Mouse (Mus musculus) mouse embryonic stem cell (cell line): ENCODE results near the gene Nr2f1.

Experiments
- in situ Hi-C, 2 experiments: fragments of 300-500 bp; cut with MboI; formaldehyde crosslinking; loops; 1 replicate in 1 of 2; 3 replicates in 1 of 2; pipeline ENCODE4 v1.14.3; 2019 to 2020; ENCODE audit warnings: low sequenced_read_pairs in 2 of 2, low pct_unique_long_range_greater_than_20kb in 1 of 2, mixed read lengths in 1 of 2; ENCODE audit not compliant: unreplicated experiment in 1 of 2

Gene Nr2f1

GRCm38 (mm10) chr13:78163087-78163958 lies 36.2 kb downstream of the Nr2f1 start:
- in situ Hi-C loops, result no loop called here

DNA sequence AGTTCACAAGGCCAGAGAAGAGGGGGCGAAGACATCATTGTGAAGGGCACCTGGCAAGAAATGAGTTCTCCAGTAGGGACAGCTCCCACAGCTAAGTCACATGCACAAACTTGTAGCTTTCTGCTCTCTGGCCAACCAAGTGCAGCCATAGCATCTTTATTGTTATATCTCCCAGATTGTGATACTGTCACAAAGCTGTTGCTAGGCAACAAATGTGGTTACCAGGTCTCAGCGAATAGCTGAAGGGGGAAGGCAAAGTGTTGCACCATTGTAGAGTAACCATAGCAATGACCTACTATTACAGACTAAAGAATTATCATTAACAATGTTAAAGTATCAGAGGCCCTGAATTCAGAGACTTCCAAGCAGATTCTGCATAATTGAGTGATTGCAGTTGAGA lies 37.4 kb downstream of the Nr2f1 start:
- in situ Hi-C loops, result no loop called here

DNA sequence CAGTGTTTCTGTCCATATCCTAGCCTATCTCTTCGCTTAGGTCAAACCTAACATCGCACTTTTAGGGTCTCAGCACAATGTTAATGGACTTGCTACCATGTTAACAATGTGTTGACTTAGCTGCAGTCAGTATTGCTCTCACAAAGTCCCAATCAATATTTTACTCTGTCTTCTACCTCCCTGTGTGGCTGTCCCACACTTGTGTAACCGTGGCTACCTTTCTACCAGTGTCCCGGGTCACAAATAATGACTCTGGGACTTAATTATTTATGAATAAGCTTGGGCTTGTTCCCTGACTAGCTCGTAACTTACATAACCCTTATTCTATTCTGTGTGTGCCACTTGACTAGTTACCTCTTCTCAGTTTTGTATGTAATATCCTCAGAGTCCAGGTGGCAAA lies 42.1 kb downstream of the Nr2f1 start:
- in situ Hi-C loops, result no loop called here
